In the genomic region with DNA sequence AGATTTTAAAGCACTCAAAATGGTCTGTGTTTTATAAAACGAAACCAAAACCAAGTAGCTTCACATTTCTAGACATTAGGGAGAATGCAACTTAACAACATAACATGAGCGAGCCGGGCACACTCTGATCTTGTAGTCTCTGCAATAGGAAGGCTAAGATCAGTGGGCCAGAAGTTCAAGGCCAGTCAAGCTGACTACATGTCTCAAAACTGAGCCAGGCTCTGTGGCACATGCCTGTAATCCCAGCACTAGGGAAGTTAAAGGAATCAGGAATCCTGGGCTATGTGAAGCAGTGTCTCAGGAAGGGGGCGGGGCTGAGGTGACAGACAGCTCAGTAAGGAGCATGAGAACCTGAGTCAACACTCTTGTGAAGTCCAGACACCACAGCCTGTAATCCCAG, we compare ENCODE assay signal across 8 mouse cellular contexts. TPM values are rescaled to one million over a fixed set of nuclear protein-coding genes. Genes with fewer than 3 reads are reported as not detected.
DNase-seq lines count a peak whose midpoint lies in the region; ATAC-seq and TF ChIP-seq lines count a peak whose summit lies in the region.

No protein-coding gene starts in this region.

- no peak for ATAC-seq in forebrain, embryonic 11.5 days (replicated peaks; ENCODE audit: low FRiP score)
- no peak for ATAC-seq in megakaryocyte, adult 5-6 weeks (ENCODE audit: poor library complexity, severe bottlenecking)
- ATAC-seq in common myeloid progenitor, adult 5-6 weeks (replicated peaks; ENCODE audit: low read depth, poor library complexity, severe bottlenecking), result 0 out of 2 replicates have a peak, but pooled peaks have one; percentile 18

- H3K4me1 ChIP-seq in forebrain, embryonic 11.5 days (replicated peaks; ENCODE audit: control insufficient read depth, insufficient read depth, low read length), result no peaks in the 10 kb centered on the region
- H3K4me1 ChIP-seq in forebrain, embryonic 10.5 days, result peaks cover 16% of the 10 kb centered on the region
- peaks cover 20% of the 10 kb centered on the region for H3K4me1 ChIP-seq in megakaryocyte, embryonic 14.5 days
- peaks cover 36% of the 10 kb centered on the region for H3K4me1 ChIP-seq in thymus, adult 2 months (replicated peaks; ENCODE audit: control insufficient read depth, insufficient read depth, low read length)

- no peak overlapping the region for H3K27ac ChIP-seq in forebrain, embryonic 11.5 days (ENCODE audit: low read depth, low read length)
- no peak overlapping the region for H3K27ac ChIP-seq in forebrain, embryonic 10.5 days
- no peak overlapping the region for H3K27ac ChIP-seq in thymus, adult 2 months (ENCODE audit: control insufficient read depth, insufficient read depth, low read length)

- WGBS in forebrain, embryonic 11.5 days, result 84% methylated on average over 4 of the region's 4 CpGs
- WGBS in forebrain, embryonic 10.5 days, result 86% methylated on average over 4 of the region's 4 CpGs
- 70% methylated on average over 4 of the region's 4 CpGs for WGBS in thymus, adult 2 months

- H3K36me3 ChIP-seq in forebrain, embryonic 11.5 days (ENCODE audit: control insufficient read depth, insufficient read depth, low read length), result no peaks in the 10 kb centered on the region
- no peaks in the 10 kb centered on the region for H3K36me3 ChIP-seq in forebrain, embryonic 10.5 days (replicated peaks)
- H3K36me3 ChIP-seq in megakaryocyte, embryonic 14.5 days (replicated peaks; ENCODE audit: low read length), result no peaks in the 10 kb centered on the region
- no peaks in the 10 kb centered on the region for H3K36me3 ChIP-seq in thymus, adult 2 months (ENCODE audit: control insufficient read depth, insufficient read depth, low read length)

- no peak for TF ChIP-seq POLR2A in thymus, adult 2 months (IDR thresholded peaks at IDR 0.05; ENCODE audit: control insufficient read depth, extremely low read depth, insufficient read depth, low read length, poor library complexity)

- no peak overlapping the region for H3K4me2 ChIP-seq in forebrain, embryonic 11.5 days (ENCODE audit: low read depth, low read length, severe bottlenecking)

- DNase-seq in forebrain, embryonic 11.5 days (ENCODE audit: low spot score), result peak; percentile 44
- no peak for DNase-seq in forebrain, embryonic 10.5 days (ENCODE audit: extremely low spot score, low spot score)
- DNase-seq in thymus, adult 2 months, result peak; percentile 51
- DNase-seq in spleen, postnatal 14 days (ENCODE audit: low spot score in 2 of 2), result no peak
- DNase-seq in spleen, postnatal 36 days (ENCODE audit: low spot score in 2 of 2), result no peak

- no peaks in the 10 kb centered on the region for H3K27me3 ChIP-seq in forebrain, embryonic 11.5 days (ENCODE audit: control insufficient read depth, insufficient read depth, low read length)
- H3K27me3 ChIP-seq in forebrain, embryonic 10.5 days (ENCODE audit: poor library complexity, severe bottlenecking), result no peaks in the 10 kb centered on the region
- H3K27me3 ChIP-seq in megakaryocyte, embryonic 14.5 days (replicated peaks), result peaks cover 32% of the 10 kb centered on the region
- H3K27me3 ChIP-seq in thymus, adult 2 months (ENCODE audit: control insufficient read depth, insufficient read depth, low read length), result no peaks in the 10 kb centered on the region

- no peak overlapping the region for H3K9ac ChIP-seq in forebrain, embryonic 11.5 days (ENCODE audit: low read length)

- no peaks in the 10 kb centered on the region for H3K9me3 ChIP-seq in forebrain, embryonic 11.5 days (ENCODE audit: control insufficient read depth, low read length)
- H3K9me3 ChIP-seq in forebrain, embryonic 10.5 days, result no peaks in the 10 kb centered on the region
- no peaks in the 10 kb centered on the region for H3K9me3 ChIP-seq in megakaryocyte, embryonic 14.5 days

- no peak overlapping the region for H3K4me3 ChIP-seq in forebrain, embryonic 11.5 days (ENCODE audit: low read depth, low read length)
- H3K4me3 ChIP-seq in forebrain, embryonic 10.5 days, result no peak overlapping the region
- H3K4me3 ChIP-seq in megakaryocyte, embryonic 14.5 days (replicated peaks), result peak overlapping the region; percentile 74
- no peak overlapping the region for H3K4me3 ChIP-seq in thymus, adult 2 months (ENCODE audit: control insufficient read depth, insufficient read depth, low read length)

- TF ChIP-seq CTCF in thymus, adult 2 months (IDR thresholded peaks at IDR 0.05; ENCODE audit: borderline replicate concordance, control insufficient read depth, extremely low read depth, insufficient read depth, low read length, poor library complexity), result no peak

RNA-seq across cellular contexts. Expression of a gene that starts 35.8 kb away (rescaled TPM):
- polyA plus RNA-seq in forebrain, embryonic 11.5 days (2014; fragmentation: Nextera tagmentation; extraction: Ambion mirVana), result 52.7 and 54.1 TPM in 2 replicates
- polyA plus RNA-seq in forebrain, embryonic 10.5 days (2016; fragmentation: Nextera tagmentation; extraction: Ambion mirVana), result 44.7 and 45.2 TPM in 2 replicates
- polyA plus RNA-seq in megakaryocyte, embryonic 14.5 days (2012; ENCODE audit: insufficient read depth, low replicate concordance), result 0.32 and 0.62 TPM in 2 replicates
- total RNA-seq in megakaryocyte, adult 5-6 weeks (2015), result 53.3 TPM in 2 replicates
- 24.4 and 24.9 TPM in 2 replicates for total RNA-seq in megakaryocyte, adult 5-6 weeks (2017)
- 36.2 and 36.4 TPM in 2 replicates for total RNA-seq in common myeloid progenitor, adult 5-6 weeks (2017)
- 22.5 and 23.4 TPM in 2 replicates for polyA plus RNA-seq in thymus, adult 2 months (2012; rRNA removed)

Comparison
In these comparisons a context has a peak if more than half of its experiments do, and no peak if none do; other contexts are left out.
1. DNase-seq: peak in forebrain, embryonic 11.5 days (single experiment) and thymus, adult 2 months (single experiment); none in forebrain, embryonic 10.5 days (single experiment), spleen, postnatal 14 days (0 of 2) and spleen, postnatal 36 days (0 of 2).
2. RNA of a gene that starts 35.8 kb away (polyA plus RNA-seq): 52.7 to 54.1 TPM in forebrain, embryonic 11.5 days, 44.7 to 45.2 TPM in forebrain, embryonic 10.5 days and 22.5 to 23.4 TPM in thymus, adult 2 months; 0.32 to 0.62 TPM in megakaryocyte, embryonic 14.5 days; every median in the first group is over 10 times any median in the second.